Mouse (Mus musculus) retina, postnatal 7 days (tissue): ENCODE measurements at regions not wholly inside any gene's neighbourhood (a gene's known extent, or its start where the extent isn't known, plus 50 kb on each side); places are given as distances from the start of the nearest gene placed in this dataset.

Experiments
- DNase-seq: peaks from one replicate; pipeline ENCODE4 v3.0.0-alpha.2; 2012; ENCODE audit warnings: low read depth, low spot score

GRCm38 (mm10) chr1:137751446-137751961, 424.0 kb downstream of the Ptprc start:
- no peak for DNase-seq

- DNase-seq, result no peak
Measured at GRCm38 (mm10) chr1:137750894-137751293, 424.6 kb downstream of the Ptprc start.

- no peak for DNase-seq
Measured at GRCm38 (mm10) chr1:137746129-137746528, 429.4 kb downstream of the Ptprc start.

GRCm38 (mm10) chr1:137738157-137738851, 437.2 kb downstream of the Ptprc start:
- no peak for DNase-seq

- DNase-seq, result no peak
Measured at GRCm38 (mm10) chr1:137703882-137704281, 471.6 kb downstream of the Ptprc start.

GRCm38 (mm10) chr1:137698876-137699275, 476.6 kb downstream of the Ptprc start:
- no peak for DNase-seq

GRCm38 (mm10) chr1:137697289-137697688, 478.2 kb downstream of the Ptprc start:
- no peak for DNase-seq

GRCm38 (mm10) chr1:137696796-137697195, 478.7 kb downstream of the Ptprc start:
- no peak for DNase-seq

- DNase-seq, result no peak
Measured at GRCm38 (mm10) chr1:137695751-137696150, 479.8 kb downstream of the Ptprc start.

GRCm38 (mm10) chr1:137692525-137692924, 483.0 kb downstream of the Ptprc start:
- DNase-seq, result no peak

GRCm38 (mm10) chr1:137690860-137691595, 484.5 kb downstream of the Ptprc start:
- DNase-seq, result no peak

GRCm38 (mm10) chr1:137670650-137671049, 504.9 kb downstream of the Ptprc start:
- DNase-seq, result no peak

- no peak for DNase-seq
Measured at GRCm38 (mm10) chr1:137669849-137670248, 505.7 kb downstream of the Ptprc start.

GRCm38 (mm10) chr1:137658141-137658540, 517.4 kb downstream of the Ptprc start:
- no peak for DNase-seq

- DNase-seq, result peak; percentile 37
Measured at GRCm38 (mm10) chr1:137656900-137657458, 518.5 kb downstream of the Ptprc start.

- DNase-seq, result no peak
Measured at GRCm38 (mm10) chr1:137654171-137654570, 521.3 kb downstream of the Ptprc start.

- DNase-seq, result no peak
Measured at GRCm38 (mm10) chr1:137653495-137653894, 522.0 kb downstream of the Ptprc start.

- DNase-seq, result no peak
Measured at GRCm38 (mm10) chr1:137650629-137651028, 524.9 kb downstream of the Ptprc start.

GRCm38 (mm10) chr1:137650082-137650481, 525.4 kb downstream of the Ptprc start:
- DNase-seq, result no peak

GRCm38 (mm10) chr1:137648832-137649231, 526.7 kb downstream of the Ptprc start:
- DNase-seq, result no peak

- no peak for DNase-seq
Measured at GRCm38 (mm10) chr1:137644601-137645040, 530.9 kb downstream of the Ptprc start.

- DNase-seq, result no peak
Measured at GRCm38 (mm10) chr1:137643508-137643907, 532.0 kb downstream of the Ptprc start.
